Mouse (Mus musculus) retina, embryonic 14.5 days (tissue): ENCODE data around the gene Ptgir.
"Not testable (repeated sequence)": the region's sequence is repeated elsewhere in the genome, so short reads cannot be mapped to it uniquely, and the experiment has no call there.

Source experiments
- DNase-seq: peaks from one replicate; pipeline ENCODE4 v3.0.0-alpha.2; 2015; ENCODE audit warnings: low spot score

Ptgir gene

DNA sequence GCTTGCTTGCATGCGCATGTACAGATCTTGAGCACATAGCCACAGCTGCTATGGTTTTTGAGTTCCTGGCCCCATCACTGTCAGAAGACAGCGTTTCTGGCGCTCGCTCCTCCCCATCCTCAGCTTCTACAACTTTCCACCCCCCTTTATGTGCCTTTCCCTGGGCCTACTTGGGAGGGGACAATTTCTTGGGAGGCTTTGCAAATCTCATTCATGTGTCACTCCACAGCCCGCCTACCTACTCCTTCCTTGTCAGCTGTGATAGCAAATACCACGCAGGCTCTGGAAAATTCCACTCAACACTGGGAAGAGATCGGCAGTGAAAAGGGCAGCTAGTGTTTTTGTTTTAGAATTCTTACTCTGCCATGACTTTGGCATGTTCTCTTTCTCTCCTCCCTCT lies 34.0 kb downstream of the Ptgir start:
- no peak for DNase-seq

DNA sequence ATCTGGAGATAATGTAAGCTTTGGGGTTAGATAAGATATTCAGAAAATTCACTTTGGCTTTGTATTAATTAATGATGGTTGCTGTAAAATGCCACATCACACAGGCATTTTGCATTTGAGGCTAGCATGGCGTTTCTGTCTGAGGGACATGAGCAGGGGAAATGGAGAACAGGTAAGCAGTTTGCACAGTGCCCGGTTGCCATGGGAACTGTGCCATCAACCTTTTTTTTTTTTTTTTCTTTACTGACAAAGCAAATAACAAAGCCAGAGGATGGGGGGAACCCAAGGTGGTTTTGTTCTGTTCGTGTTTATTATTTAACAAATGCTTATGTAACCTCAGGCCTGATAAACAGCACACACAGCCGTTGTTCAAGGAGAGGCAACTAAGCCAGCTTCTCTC lies 36.6 kb downstream of the Ptgir start:
- no peak for DNase-seq

DNA sequence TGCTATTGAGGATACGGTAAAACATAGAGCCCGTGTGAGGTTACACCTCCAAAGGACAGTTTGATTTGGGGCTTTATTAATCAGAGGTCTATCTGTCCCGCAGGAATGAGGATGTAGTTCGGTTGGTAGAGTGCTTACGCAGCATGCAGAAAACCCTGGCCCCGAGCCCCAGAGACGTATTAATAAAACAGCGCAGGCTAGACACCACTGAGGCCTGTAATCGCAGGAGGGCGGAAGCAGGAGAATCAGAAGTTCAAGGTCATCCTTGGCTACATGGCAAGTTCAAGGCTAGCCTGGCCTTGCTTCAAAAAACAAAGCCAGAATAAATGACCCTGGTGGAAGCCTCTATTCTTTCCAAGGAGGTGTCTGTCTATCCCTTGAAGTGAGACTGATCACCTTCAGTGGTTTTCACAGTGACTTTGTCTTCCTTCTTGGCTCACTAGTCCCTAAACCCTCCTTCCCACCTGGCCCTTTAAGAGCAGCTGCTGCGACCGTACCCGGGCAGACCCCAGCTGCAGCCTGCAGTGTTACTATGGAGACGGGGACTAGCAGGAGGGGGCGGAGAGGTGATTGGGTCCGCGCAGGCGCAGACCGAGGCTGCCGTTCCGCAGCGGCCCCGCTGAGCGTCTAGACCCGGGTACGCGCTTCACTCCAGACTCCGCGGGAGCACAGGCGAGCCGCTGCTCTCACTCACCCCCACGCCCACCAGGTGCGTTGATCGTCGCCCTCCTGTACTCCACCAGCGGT lies 37.9 kb downstream of the Ptgir start, which contains the start of gene Pnmal2:
Gene Pnmal2 (plus strand): TSS at position 622 of the 747 bp plus-strand sequence.
- DNase-seq = peak; percentile 97

DNA sequence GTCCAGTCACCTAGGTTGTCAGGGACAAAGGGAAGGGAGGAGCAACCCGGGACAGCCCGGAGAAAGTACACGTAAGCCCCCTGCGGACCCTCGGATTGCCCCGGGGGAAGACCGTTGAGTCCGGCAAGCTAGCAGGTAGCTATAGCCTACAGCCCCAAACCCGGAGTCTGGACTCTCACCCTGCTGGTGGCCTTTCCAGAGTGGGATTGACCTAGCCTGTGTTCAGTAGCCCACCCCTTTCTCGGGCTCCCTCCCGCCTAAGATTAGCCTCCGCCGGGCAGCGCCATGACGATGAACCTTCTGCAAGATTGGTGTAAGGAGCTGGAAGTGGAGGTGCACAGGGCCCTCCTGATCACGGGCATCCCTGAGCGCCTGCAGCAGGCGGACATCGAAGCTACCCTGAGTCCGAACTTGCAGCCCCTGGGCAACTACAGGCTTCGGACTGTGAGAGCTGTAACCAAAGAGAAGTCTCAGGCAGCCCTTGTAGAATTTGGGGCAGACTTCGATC lies 38.6 kb downstream of the Ptgir start:
- no peak for DNase-seq

DNA sequence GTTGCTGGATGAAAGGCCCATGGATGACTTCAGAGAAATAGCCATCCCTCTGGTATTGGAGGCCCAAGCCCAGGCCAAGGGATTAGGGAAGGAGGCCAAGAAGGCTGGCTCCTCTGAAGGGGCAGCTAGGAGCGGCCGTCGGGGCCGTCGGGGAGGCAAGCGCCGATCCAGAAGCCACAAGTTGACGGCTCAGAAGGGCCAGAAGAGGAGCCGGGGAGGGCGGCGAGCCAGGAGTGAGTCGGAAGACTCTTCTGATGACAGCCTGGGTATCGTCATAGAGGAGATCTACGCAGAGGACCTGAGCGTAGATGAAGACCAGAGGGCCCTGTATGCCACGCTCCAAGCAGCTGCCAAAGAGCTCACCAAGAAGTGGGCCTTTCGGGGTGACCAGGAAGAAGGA lies 39.1 kb downstream of the Ptgir start:
- DNase-seq = no peak

DNA sequence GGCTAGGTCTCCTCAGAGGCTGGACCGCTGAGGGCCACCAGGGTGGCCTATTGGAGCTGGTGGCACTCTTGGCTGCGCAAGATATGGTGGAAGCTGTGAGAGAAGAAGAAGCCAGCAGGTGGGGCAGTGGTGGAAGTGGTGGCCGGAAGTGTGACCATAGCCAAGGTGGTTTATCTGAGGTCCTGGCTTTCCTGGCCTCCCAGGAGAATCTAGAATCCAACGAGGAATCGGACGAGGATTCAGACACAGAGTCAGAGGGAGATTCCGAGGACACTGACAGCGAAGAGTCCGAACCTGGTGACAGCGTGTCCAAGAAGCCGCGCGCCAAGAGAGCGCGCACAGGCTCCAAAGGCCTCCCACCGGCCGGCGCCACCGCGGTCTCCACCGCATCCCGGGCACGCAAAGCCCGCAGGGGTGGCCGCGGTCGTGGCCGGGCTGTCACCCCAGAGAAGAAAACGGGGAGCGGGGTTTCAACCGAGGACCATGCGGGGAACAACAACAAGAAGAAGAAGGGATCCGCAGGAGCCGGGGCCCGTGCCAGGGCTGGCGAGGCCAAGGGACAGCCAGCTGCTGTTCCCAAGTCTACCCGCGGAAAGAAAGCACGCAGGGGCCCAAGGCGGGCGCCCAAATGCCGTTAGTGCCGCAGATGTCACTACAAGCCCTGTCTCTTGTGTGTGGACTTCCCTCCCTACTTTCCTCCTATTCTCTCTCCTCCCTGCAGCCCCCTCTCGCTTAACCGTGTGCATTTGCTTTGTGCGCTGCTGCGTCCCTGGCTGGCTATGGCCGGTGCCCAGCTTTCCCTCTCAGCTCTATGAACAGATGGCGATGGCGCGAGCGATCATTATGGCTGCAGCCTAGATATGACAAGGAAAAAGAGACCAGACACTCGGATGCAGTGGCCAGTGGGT lies 40.4 kb downstream of the Ptgir start:
- peak; percentile 56 for DNase-seq

DNA sequence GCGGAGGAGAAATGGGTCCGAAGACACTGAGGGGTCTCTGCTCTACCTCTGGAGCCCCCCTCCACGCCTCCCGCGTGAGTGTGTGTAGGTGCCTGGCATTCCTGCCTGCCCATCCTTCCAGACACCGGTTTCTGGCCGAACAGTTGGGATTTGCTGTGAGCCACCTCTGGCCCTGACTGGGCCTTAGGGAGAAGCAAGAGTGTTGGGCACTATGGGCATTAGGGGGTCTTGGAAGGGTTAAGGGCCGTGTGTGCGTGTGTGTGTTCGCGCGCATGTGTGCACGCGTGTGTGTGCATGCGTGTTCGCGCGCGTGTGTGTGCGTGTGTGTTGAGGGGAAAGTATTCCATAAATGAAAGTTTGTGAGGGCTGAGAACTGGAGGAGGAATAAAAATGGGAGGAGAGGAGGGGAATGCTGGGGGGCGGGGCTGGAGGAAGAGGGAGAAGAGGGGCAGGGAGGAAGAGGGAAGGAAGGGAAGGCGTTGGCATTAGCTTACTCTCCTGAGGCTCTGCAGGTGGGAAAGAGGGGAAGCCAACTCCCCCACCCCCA lies 41.1 kb downstream of the Ptgir start:
- no peak for DNase-seq

DNA sequence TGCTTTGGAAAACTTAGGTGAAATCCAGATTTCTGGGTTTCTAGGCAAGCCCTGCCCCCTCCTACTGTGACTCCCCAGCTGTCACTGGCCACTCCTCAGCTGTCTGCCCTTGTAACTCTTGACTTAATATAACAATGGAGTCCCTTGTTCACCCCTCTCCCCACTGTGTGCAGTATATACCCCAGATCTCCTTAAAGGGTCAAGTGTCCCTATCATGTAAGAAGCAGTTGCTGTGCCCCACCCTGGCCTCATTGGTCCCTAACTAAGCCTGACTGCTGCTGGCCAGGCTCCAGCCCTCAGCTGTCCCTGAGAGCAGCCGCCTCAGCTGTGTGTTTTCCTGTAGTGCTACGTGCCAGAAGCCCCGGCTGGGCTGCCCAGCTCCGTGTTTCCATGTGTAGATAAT lies 41.7 kb downstream of the Ptgir start:
- DNase-seq = no peak

DNA sequence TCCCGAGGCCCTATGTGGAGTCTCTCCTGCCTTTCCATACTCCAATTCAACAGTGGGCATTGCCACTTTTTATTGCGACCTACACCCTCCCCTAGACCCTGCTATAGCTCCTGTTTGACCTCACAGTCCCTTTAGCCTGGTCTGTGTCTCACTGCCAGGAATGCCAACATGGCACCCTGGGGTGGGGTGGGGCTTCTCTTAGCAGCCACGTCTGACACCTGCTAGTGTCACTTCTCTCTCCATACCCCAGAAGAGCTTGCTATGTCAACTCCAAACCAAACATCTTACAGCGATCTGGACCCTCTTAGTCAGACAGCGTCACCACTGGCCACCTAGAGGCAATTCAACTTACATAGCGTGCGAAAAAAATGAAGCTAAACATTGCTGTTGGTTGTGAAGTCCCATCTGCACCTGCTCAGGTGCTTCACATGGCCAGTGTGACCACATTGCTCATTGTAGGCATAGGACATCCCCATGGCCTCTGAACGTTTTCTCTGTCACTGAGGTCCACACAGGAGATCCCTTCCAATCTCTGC lies 42.7 kb downstream of the Ptgir start:
- no peak for DNase-seq

DNA sequence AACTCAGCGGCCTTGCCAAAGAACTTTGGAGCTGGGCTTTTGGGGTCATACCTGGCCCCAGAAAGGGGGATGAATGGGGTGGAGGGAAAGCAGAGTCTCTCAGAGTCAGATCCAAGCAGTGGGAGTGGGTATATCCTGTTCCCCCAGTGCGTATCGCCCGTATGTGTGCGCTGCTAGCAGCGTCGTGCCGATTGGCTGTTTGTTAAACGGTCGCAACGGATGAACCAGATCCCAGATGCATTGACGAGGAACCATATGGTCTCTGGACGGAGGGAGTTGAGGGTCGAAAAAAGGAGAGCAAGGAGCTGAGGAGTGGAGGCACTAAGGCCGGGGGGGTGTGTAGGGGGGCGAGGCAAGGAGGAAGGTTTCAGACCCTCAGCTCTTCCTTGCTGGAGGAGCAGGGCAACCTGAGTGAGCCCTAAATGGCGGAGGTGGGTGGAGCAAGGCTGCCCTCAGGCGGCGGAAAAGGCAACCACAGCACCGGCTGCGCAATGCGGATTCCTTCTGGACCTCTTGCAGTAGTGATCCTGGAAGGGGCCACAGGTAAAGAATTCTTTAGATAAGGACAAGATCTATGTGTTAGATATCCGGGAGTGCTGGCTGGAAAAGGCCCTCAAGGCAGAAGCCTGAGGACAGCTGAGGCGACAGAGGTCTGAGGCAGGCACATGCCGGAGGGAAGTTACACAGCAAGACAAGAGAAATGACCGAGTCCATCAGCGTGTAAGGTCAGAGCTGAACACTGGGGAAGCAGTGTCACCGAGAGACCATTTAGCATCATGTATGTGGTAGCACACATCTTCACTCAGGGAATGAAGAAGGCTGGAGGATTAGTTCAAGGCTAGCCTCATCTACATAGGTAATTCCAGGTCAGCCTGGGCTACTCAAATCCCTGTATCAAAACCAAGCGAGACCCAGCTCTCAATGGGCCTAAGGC lies 43.9 kb downstream of the Ptgir start:
- DNase-seq = peak; percentile 91

DNA sequence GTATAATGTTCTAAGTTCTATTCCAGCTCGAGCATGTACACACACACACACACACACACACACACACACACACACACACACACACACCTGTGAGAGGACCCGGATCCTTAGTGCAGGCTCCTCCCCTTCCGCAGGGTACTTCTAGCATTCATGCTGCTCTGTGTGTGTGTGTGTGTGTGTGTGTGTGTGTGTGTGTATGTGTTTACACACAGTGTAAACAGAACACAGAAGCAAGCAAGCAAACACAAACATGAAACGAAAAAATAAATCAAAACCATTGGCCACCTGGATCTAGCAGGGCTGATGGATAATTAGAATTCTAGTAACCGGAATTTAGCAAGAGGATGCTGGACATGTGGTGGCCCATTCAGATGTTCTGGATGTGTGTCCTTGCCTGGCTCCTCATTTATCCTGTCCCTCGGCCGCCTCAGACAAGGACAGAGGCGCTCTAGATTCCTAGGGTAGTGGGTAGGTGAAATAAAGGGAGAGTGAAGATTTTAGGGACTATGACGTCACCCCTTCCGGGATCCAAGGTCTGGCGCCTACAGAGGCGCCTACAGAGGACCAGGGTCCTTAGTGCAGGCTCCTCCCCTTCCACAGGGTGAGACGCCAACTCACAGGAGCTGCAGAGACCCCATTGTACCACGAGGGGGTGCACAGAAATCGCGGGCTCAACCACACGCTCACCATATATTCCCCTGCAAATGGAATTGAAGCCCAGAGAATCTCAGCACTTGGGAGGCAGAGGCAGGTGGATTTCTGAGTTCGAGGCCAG lies 44.8 kb downstream of the Ptgir start:
- peak; percentile 92 for DNase-seq

DNA sequence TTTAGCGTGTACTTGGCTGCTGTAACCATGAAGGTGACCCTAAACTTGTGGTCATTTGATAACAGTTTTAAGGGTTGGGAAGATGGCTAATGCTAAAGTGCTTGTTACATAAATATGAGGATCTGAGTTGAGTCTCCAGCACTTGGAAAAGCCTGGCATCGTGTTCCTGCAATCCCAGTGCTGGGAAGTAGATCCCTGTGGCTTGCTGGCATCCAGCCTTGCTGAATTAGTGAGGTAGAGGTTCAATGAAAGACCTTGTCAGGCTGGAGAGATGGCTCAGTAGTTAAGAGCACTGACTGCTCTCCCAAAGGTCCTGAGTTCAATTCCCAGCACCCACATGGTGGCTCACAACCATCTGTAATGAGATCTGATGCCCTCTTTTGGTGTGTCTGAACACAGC lies 47.5 kb downstream of the Ptgir start:
- not testable (repeated sequence) for DNase-seq

DNA sequence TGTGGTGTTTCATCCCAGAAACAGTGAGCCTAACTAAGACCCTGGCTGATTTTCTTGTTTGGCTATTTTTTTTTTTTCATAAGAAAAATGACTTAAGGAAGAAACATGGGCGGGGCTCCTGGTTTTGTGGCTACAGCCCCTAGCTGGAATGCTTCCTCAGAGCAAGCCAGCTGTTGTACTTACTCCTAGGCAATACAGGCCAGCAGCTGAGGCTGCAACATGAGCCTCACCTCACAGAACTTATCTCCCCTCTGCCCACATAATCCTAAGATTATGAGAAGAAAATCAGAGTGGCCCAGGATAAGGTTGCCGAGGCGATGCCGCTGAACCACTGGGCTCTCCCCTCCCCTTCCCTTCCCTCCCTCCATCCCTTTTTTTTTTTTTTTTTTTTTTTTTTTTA lies 49.4 kb downstream of the Ptgir start:
- no peak for DNase-seq

DNA sequence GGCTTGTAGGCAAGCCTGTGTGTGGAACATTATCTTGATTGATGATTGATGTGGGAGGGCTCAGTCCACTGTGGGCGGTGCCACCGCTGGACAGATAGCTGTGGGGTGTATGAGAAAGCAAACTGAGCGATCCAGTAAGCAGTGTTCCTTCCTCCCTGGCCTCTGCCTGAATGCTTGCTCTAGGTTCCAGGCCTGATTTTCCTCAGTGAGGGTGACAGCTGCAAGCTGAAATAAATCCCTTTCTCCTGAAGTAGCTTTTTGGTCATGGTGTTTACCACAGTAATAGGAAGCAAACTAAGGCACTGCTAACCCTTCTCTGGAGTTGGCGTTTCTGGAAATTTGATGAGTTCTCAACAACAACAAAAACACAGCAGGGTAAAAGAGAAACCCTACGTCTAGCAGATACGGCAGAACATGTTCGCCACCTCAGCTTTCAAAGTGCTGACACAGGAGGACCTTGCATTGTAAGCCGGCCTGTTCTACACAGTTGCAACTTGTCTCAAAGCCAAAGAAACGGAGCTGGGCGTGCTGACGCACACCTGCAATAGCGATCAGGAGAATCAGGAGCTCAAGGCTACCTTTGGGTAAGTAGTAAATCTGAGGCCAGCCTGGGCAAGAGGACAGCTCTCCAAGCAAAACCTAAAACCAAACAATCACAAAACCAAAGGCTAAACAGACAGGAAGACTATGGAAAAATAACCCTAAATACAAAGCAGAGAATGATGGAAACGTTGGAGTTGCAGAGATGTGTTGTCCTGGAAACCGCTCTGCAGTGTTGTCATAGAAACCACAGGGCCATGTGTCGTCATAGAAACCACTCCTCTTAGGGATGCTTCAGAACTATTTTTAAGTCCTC lies 50.3 kb downstream of the Ptgir start:
- DNase-seq = no peak

DNA sequence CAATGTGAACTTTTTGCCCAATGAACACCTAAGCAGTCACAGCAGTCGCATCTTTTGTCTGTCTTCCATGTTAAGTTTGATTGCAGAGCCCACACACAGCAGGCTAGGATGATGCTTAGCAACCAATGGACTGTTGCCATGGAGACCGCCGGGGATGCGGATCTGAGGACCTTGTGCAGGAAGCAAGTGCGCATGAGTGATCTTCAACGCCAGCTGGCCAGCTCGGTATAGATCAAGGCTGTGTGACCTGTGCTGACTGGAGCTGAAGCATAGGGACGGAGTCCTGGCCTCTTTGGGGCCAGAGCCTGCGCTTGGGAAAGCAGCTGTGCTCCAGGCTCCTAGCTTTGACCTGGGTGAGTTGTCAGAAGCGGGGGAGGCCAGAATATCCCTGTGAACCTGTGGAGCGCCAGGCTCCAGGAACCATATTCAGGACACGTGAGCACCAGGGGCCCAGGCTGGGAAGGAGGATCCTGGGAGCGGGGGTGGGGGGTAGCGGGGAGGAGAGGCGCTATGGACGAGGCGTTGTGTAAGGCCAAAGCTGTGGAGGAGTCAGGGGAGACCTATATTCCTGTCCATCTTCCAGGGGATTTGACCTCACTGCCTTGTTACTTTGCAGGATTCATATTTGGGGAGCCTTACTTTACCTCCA lies 53.4 kb downstream of the Ptgir start, which contains the start of gene Pnmal1:
Gene Pnmal1 (plus strand): TSS at position 141 of the 649 bp plus-strand sequence.
- peak; percentile 98 for DNase-seq
